Mouse (Mus musculus) CH12.LX (cell line): Measurements from ENCODE around the gene Rslcan18. TPM values are rescaled to one million over a fixed set of nuclear protein-coding genes. Genes with fewer than 3 reads are reported as not detected.
A peak's percentile ranks its signal among the peaks of the same experiment; 100 is the strongest.

Experiments
- DNase-seq: peaks from one replicate; pipeline ENCODE4 v3.0.0-alpha.2; 2013; ENCODE audit errors: extremely low read depth
- H3K27ac ChIP-seq: 2 replicates; pipeline ENCODE4 v1.5.1; 2012; ENCODE audit warnings: low read depth, mild to moderate bottlenecking, control low read depth, moderate library complexity; ENCODE audit not compliant: insufficient read depth
- H3K27me3 ChIP-seq: replicated peaks from 2 replicates; pipeline ENCODE3; 2012; ENCODE audit warnings: inconsistent platforms
- H3K36me3 ChIP-seq, 2 experiments: replicated peaks in 1 of 2; 2 replicates each; pipeline versions ENCODE3 to v1.6.1; 2012; ENCODE audit warnings: inconsistent platforms in 1 of 2, low read length in 1 of 2, mild to moderate bottlenecking in 1 of 2, mixed read lengths in 1 of 2, moderate library complexity in 1 of 2; ENCODE audit not compliant: control insufficient read depth in 1 of 2, insufficient read depth in 1 of 2
- H3K4me1 ChIP-seq, 2 experiments: 2 replicates each; pipeline ENCODE4 v1.6.1; 2012; ENCODE audit warnings: inconsistent platforms in 1 of 2, moderate library complexity in 1 of 2; ENCODE audit not compliant: insufficient read depth in 2 of 2, control insufficient read depth in 1 of 2
- H3K4me2 ChIP-seq: 2 replicates; pipeline ENCODE4 v1.6.1; 2012; ENCODE audit warnings: low read depth, mild to moderate bottlenecking, control low read depth; ENCODE audit not compliant: poor library complexity, insufficient read depth, severe bottlenecking
- H3K4me3 ChIP-seq, 3 experiments: fragments of 150-350 bp in 1 of 3; sonication (generic) in 1 of 3; replicated peaks in 1 of 3; 2 replicates each; pipeline versions ENCODE3 to v1.5.1; 2011 to 2012; ENCODE audit warnings: low read depth in 2 of 3, low read length in 2 of 3, mild to moderate bottlenecking in 2 of 3, moderate library complexity in 2 of 3, control low read depth in 1 of 3, improper control_type of control experiment in 1 of 3, inconsistent platforms in 1 of 3, mixed read lengths in 1 of 3; ENCODE audit not compliant: poor library complexity in 1 of 3
- H3K79me2 ChIP-seq: replicated peaks from 2 replicates; pipeline ENCODE4 v1.6.1; 2012; ENCODE audit warnings: mild to moderate bottlenecking, moderate library complexity; ENCODE audit not compliant: control insufficient read depth, poor library complexity, insufficient read depth, severe bottlenecking; ENCODE audit errors: extremely low read depth
- H3K9ac ChIP-seq: 2 replicates; pipeline ENCODE4 v1.6.1; 2012; ENCODE audit warnings: low read depth, mild to moderate bottlenecking, control low read depth, moderate library complexity; ENCODE audit not compliant: insufficient read depth
- H3K9me3 ChIP-seq: replicated peaks from 2 replicates; pipeline ENCODE3; 2012; ENCODE audit warnings: low read length, inconsistent platforms, mixed read lengths
- E2F4 ChIP-seq: IDR thresholded peaks from 2 replicates; pipeline ENCODE4 v1.6.1; 2011; ENCODE audit warnings: low read depth, low read length, improper control_type of control experiment; ENCODE audit not compliant: insufficient replicate concordance
- ELF1 ChIP-seq: IDR thresholded peaks from 2 replicates; pipeline ENCODE4 v1.6.1; 2014; ENCODE audit warnings: low read depth, mild to moderate bottlenecking, inconsistent platforms, low read length, improper control_type of control experiment
- EP300 ChIP-seq: IDR thresholded peaks from 2 replicates; pipeline ENCODE4 v1.6.1; 2011; ENCODE audit warnings: low read length, improper control_type of control experiment
- ETS1 ChIP-seq: conservative IDR thresholded peaks from 2 replicates; pipeline ENCODE4 v1.6.1; 2012; ENCODE audit warnings: low read depth, mild to moderate bottlenecking, inconsistent platforms, low read length, improper control_type of control experiment, moderate library complexity
- HCFC1 ChIP-seq: IDR thresholded peaks from 2 replicates; pipeline ENCODE4 v1.6.1; 2012; ENCODE audit warnings: low read depth, mild to moderate bottlenecking, inconsistent platforms, low read length, improper control_type of control experiment
- MAFK ChIP-seq: IDR thresholded peaks from 2 replicates; pipeline ENCODE4 v1.6.1; 2011; ENCODE audit warnings: low read length, improper control_type of control experiment; ENCODE audit not compliant: insufficient replicate concordance
- MAZ ChIP-seq: IDR thresholded peaks from 2 replicates; pipeline ENCODE4 v1.6.1; 2012; ENCODE audit warnings: low read depth, mild to moderate bottlenecking, inconsistent platforms, low read length, improper control_type of control experiment, moderate library complexity
- PAX5 ChIP-seq: IDR thresholded peaks from 2 replicates; pipeline ENCODE4 v1.6.1; 2012; ENCODE audit warnings: low read length, inconsistent platforms, mixed read lengths
- RCOR1 ChIP-seq: conservative IDR thresholded peaks from 2 replicates; pipeline ENCODE4 v1.6.1; 2012; ENCODE audit warnings: low read depth, mild to moderate bottlenecking, inconsistent platforms, low read length, improper control_type of control experiment
- SIN3A ChIP-seq: IDR thresholded peaks from 2 replicates; pipeline ENCODE4 v1.6.1; 2012; ENCODE audit warnings: low read length, improper control_type of control experiment, inconsistent platforms
- USF2 ChIP-seq: conservative IDR thresholded peaks from 2 replicates; pipeline ENCODE4 v1.6.1; 2011; ENCODE audit warnings: low read depth, low read length, improper control_type of control experiment
- ZKSCAN1 ChIP-seq: IDR thresholded peaks from 2 replicates; pipeline ENCODE4 v1.6.1; 2012; ENCODE audit warnings: low read depth, inconsistent platforms, low read length, improper control_type of control experiment, borderline replicate concordance
- ZNF384 ChIP-seq: IDR thresholded peaks from 2 replicates; pipeline ENCODE4 v1.6.1; 2012; ENCODE audit warnings: low read depth, low read length, improper control_type of control experiment, inconsistent platforms
- dilution Hi-C: fragments of 300-500 bp; cut with MboI; formaldehyde crosslinking; loops from 2 replicates; pipeline ENCODE4 v1.14.3; 2020; ENCODE audit warnings: low sequenced_read_pairs; ENCODE audit not compliant: extremely low pct_unique_long_range_greater_than_20kb, extremely low pct_ligation_motif_present
- in situ Hi-C: fragments of 300-500 bp; cut with MboI; formaldehyde crosslinking; loops from 3 replicates; pipeline ENCODE4 v1.14.3; 2019; ENCODE audit warnings: low sequenced_read_pairs, low pct_ligation_motif_present, low pct_unique_long_range_greater_than_20kb, mixed read lengths
- polyA plus RNA-seq: library from polyadenylated mRNA; unstranded; fragments of >175 nt; gene quantifications from 2 replicates; pipeline ENCODE4 v1.2.1, GENCODE M21; 2012; ENCODE audit warnings: low read depth; ENCODE audit not compliant: insufficient read length
- total RNA-seq, 2 experiments: library from RNA; depleted of rRNA; stranded (reverse); fragments of 300-350 nt in 1 of 2; fragments of >200 nt in 1 of 2; gene quantifications; 2 replicates each; pipeline ENCODE4 v1.2.3; 2012 to 2014

Gene Rslcan18
- total and polyA plus RNA-seq, 3 experiments = 0.20 to 0.81 (median 0.55) TPM

DNA sequence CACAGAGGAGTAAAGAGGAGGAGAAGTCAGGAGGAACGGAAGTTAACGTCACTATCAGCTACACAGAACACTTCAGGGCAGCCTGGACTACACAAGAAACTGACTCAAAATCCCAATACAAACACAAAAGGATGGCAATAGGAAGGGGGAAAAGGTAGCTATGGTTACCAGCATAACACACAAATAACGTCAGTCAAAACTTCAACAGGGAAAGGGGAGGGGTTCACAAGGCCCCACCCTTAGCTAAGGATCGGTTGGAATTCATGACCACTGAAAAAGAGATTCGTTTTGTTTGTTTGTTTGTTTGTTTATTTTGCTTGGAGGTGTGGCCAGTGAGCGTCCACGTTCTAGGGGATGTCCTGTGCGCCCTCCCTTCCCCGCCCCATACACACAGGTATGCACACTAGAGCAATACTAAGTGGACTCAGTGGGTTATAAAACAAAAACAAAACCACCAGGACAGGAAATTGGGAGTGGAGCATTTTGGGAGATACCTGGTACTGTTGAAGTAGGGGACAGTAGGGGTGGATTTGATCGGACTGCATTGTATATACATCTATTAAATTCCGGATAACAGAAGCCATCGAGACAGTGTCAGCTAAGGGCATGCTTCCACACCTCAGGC is 55.8 kb downstream of the Rslcan18 start:
- in situ Hi-C loops (no loop called here), dilution Hi-C loops (no loop called here)
- TF ChIP-seq HCFC1 (no peak; the same call in 1 of the 2 replicates), MAFK (no peak), MAZ (no peak), E2F4 (no peak), ETS1 (no peak), RCOR1 (no peak), ZKSCAN1 (no peak), EP300 (no peak), PAX5 (no peak), USF2 (no peak), ZNF384 (no peak), ELF1 (no peak), SIN3A (no peak)
- Histone ChIP-seq H3K79me2 (no peaks in the 10 kb centered on the region), H3K36me3 (peaks cover 0 to under 1% of the 10 kb centered on the region in 2 experiments), H3K4me2 (peak overlapping the region; percentile 92), H3K9me3 (no peaks in the 10 kb centered on the region), H3K4me1 (peaks cover 3 to 8% of the 10 kb centered on the region in 2 experiments; a peak in 3 of 4 replicates), H3K4me3 (peak overlapping the region; percentile 83 to 96 (median 93)), H3K27me3 (no peaks in the 10 kb centered on the region), H3K9ac (peak overlapping the region; percentile 45), H3K27ac (peak overlapping the region; percentile 54; the same call in 1 of the 2 replicates)
- DNase-seq = peak; percentile 18

Other genes starting within 250 kb of the Rslcan18 start
- 0.67 and 0.68 TPM in 2 replicates for gene Gm10767, start 211.3 kb downstream of the Rslcan18 start, total RNA-seq (2012; rRNA removed)
- 2.7 TPM in 2 replicates for gene Gm10767, start 211.3 kb downstream of the Rslcan18 start, total RNA-seq (2014; rRNA removed)
- 1.4 and 1.6 TPM in 2 replicates for gene Gm10767, start 211.3 kb downstream of the Rslcan18 start, polyA plus RNA-seq
- 1.2 TPM in 2 replicates for gene Zfp712, start 55.1 kb downstream of the Rslcan18 start, total RNA-seq (2012; rRNA removed)
- gene Zfp712, start 55.1 kb downstream of the Rslcan18 start, total RNA-seq (2014; rRNA removed) = 1.3 and 1.4 TPM in 2 replicates
- 0.61 and 0.71 TPM in 2 replicates for gene Zfp712, start 55.1 kb downstream of the Rslcan18 start, polyA plus RNA-seq
- gene Zfp708, start 18.3 kb downstream of the Rslcan18 start, total RNA-seq (2012; rRNA removed) = 0.81 and 1.1 TPM in 2 replicates
- gene Zfp708, start 18.3 kb downstream of the Rslcan18 start, total RNA-seq (2014; rRNA removed) = 3.4 and 4.2 TPM in 2 replicates
- gene Zfp708, start 18.3 kb downstream of the Rslcan18 start, polyA plus RNA-seq = 1.1 and 1.2 TPM in 2 replicates
- gene Gm28557, start 7.7 kb downstream of the Rslcan18 start, total RNA-seq (2012; rRNA removed) = 3.4 and 4.2 TPM in 2 replicates
- gene Gm28557, start 7.7 kb downstream of the Rslcan18 start, total RNA-seq (2014; rRNA removed) = 2.9 and 4.5 TPM in 2 replicates
- 1.6 TPM in 2 replicates for gene Gm28557, start 7.7 kb downstream of the Rslcan18 start, polyA plus RNA-seq
- gene Zfp759, start 5.4 kb upstream of the Rslcan18 start, total RNA-seq (2012; rRNA removed) = 2.1 and 2.2 TPM in 2 replicates
- gene Zfp759, start 5.4 kb upstream of the Rslcan18 start, total RNA-seq (2014; rRNA removed) = 6.1 and 7.1 TPM in 2 replicates
- 2.6 and 2.7 TPM in 2 replicates for gene Zfp759, start 5.4 kb upstream of the Rslcan18 start, polyA plus RNA-seq
- 7.4 and 8.6 TPM in 2 replicates for gene Rsl1, start 56.9 kb upstream of the Rslcan18 start, total RNA-seq (2012; rRNA removed)
- gene Rsl1, start 56.9 kb upstream of the Rslcan18 start, total RNA-seq (2014; rRNA removed) = 16.0 and 18.8 TPM in 2 replicates
- 9.8 and 10.7 TPM in 2 replicates for gene Rsl1, start 56.9 kb upstream of the Rslcan18 start, polyA plus RNA-seq
- gene Zfp455, start 78.2 kb upstream of the Rslcan18 start, total RNA-seq (2012; rRNA removed) = 1.6 and 2.3 TPM in 2 replicates
- 5.6 and 5.7 TPM in 2 replicates for gene Zfp455, start 78.2 kb upstream of the Rslcan18 start, total RNA-seq (2014; rRNA removed)
- gene Zfp455, start 78.2 kb upstream of the Rslcan18 start, polyA plus RNA-seq = 2.3 and 3.3 TPM in 2 replicates
- gene Zfp458, start 162.2 kb upstream of the Rslcan18 start, total RNA-seq (2012; rRNA removed) = 1.6 and 2.3 TPM in 2 replicates
- gene Zfp458, start 162.2 kb upstream of the Rslcan18 start, total RNA-seq (2014; rRNA removed) = 3.2 and 3.3 TPM in 2 replicates
- 1.6 and 2.4 TPM in 2 replicates for gene Zfp458, start 162.2 kb upstream of the Rslcan18 start, polyA plus RNA-seq
- 0.97 and 0.98 TPM in 2 replicates for gene Zfp457, start 190.2 kb upstream of the Rslcan18 start, total RNA-seq (2012; rRNA removed)
- gene Zfp457, start 190.2 kb upstream of the Rslcan18 start, total RNA-seq (2014; rRNA removed) = 0.66 TPM in 1 of 2 replicates, not detected in the other
- gene Zfp457, start 190.2 kb upstream of the Rslcan18 start, polyA plus RNA-seq = 0.40 and 0.57 TPM in 2 replicates
- gene Zfp595, start 216.3 kb upstream of the Rslcan18 start, total RNA-seq (2012; rRNA removed) = 4.6 and 5.4 TPM in 2 replicates
- gene Zfp595, start 216.3 kb upstream of the Rslcan18 start, total RNA-seq (2014; rRNA removed) = 10.1 and 13.7 TPM in 2 replicates
- gene Zfp595, start 216.3 kb upstream of the Rslcan18 start, polyA plus RNA-seq = 5.4 and 6.4 TPM in 2 replicates
- 1.0 and 1.1 TPM in 2 replicates for gene Gm28044, start 244.3 kb upstream of the Rslcan18 start, total RNA-seq (2012; rRNA removed)
- gene Gm28044, start 244.3 kb upstream of the Rslcan18 start, total RNA-seq (2014; rRNA removed) = not detected in 2 replicates
- 0.89 and 1.0 TPM in 2 replicates for gene Gm28044, start 244.3 kb upstream of the Rslcan18 start, polyA plus RNA-seq
- 1.8 and 2.3 TPM in 2 replicates for gene Zfp953, start 244.3 kb upstream of the Rslcan18 start, total RNA-seq (2012; rRNA removed)
- gene Zfp953, start 244.3 kb upstream of the Rslcan18 start, total RNA-seq (2014; rRNA removed) = 4.6 and 5.6 TPM in 2 replicates
- gene Zfp953, start 244.3 kb upstream of the Rslcan18 start, polyA plus RNA-seq = 3.6 and 4.2 TPM in 2 replicates